Mouse (Mus musculus): ENCODE results near the gene Pgghg. TPM values are rescaled to one million over a fixed set of nuclear protein-coding genes. Genes with fewer than 3 reads are reported as not detected.

Gene Pgghg
- 32.3 and 43.2 TPM in 2 replicates for total RNA-seq (2021)
- long read RNA-seq, partial matches to known transcripts, result 21 of 27 reads
- long read RNA-seq, other reads (novel, unspliced or antisense), result 3 of 27 reads

- DNase-seq, result peak; percentile 86
These were observed at the start of gene Pgghg for GRCm38 (mm10) chr7:140941222-140942051. Gene Pgghg, plus strand, starts transcription at chr7:140941391.

GRCm38 (mm10) chr7:140894031-140894430 lies 47.2 kb upstream of the Pgghg start:
- DNase-seq, result no peak

- DNase-seq, result no peak
These were observed 46.6 kb upstream of the Pgghg start for GRCm38 (mm10) chr7:140894611-140895010.

DNA sequence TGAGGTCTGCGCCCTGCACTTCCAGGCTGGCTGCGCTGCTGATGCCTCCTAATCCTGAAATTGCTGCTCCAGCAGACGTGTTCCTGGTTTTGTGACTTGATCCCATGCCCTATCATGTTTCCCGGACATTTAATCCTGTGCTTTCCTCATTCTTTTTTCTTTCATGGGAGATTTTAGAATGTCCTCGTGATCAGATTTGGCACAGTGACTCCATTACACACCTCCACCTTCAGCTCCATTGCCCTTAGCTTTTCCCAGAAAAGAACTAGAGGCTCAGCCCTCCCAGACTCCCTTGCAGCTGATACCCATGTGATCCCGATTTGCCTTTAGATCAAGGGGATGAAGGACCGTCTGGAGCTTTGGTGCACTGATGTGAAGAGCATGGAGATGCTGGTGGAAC lies 43.3 kb upstream of the Pgghg start:
- no peak for DNase-seq

DNA sequence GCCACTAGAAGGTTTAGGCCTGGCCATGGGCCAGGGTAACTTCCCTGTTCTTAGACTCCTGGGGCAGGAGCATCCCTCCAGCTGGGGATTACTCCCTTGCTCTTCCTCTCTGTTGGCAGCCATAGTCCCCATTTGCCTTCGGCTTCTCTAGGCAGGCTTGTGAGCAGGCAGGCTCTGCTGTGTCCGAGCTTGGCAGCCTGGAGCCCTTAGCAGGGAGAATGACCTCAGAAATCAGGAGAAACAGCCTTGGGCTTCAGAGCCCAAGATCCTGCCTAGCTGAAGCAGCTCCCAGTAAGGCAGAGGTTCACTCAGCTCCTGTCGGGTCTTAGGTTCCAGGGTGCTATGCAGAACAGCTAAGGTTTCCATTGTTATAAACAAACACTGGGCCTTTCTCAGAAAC lies 42.1 kb upstream of the Pgghg start:
- no peak for DNase-seq

DNA sequence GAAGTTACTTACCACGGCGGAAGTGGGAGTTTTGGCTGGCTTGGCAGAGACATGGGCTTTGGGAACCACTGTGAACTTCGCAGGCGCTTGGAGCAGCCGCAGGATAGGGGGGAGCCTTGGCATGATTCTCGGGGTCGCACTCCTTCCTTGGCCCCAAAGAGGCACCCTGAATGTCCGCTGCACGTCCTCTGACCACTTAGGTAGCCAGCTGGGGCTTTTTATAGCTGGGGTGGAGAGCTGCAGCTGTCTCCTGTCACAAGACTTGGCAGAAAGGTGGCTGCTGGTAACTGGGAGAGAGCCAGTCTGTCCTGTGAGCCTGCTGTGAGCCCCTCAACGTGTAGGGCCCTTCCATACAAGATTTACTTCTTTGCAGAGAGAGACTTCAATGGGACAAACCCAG lies 41.0 kb upstream of the Pgghg start, which contains the start of gene Cox8b:
Gene Cox8b, minus strand, starts transcription at position 227 of the 400 bp plus-strand sequence.
- DNase-seq, result no peak

DNA sequence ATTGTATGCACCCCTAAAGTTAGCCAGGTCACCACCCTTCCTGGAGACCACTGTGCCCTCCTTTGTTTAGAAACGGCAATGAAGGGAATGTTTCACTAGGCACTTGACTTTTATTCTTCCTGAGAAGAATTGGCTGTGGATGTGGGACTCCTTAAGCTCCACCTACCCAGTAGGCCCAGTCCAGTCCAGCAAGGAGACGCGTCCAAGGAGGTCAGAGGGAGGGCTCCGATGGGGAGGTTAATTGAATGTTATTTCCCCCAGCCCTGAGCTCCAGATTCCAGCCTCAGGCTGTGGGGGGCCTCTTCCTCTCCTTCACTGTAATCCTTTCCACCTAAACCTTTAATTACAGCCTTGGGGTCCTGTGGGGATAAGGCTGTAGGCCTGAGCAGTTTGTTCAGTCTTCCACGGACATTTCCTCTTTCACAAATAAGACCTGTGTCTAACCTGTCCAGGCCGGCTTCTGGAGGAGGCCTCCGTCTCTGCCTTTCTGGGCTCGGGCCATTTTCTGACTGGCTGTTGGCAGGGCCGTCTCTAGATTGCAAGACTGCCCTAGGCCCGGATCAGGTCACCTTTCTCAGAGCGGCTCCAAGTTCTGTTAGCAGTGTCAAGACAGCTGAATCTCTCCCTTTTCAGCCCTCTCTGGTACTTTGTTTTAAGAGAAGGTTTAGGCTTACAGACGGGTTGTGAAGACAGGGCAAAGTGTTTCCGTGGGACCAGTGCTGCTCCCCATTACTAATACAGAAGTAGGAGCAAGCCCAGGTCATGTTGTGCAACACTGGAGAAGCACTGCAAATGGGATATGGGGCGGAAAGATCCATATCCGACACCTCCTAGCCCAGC lies 38.9 kb upstream of the Pgghg start:
- DNase-seq, result no peak

- peak; percentile 81 for DNase-seq
These were observed 38.0 kb upstream of the Pgghg start for GRCm38 (mm10) chr7:140903212-140903611.

- no peak for DNase-seq
These were observed 35.5 kb upstream of the Pgghg start for GRCm38 (mm10) chr7:140905642-140906081.

- peak; percentile 37 for DNase-seq
These were observed 34.1 kb upstream of the Pgghg start for GRCm38 (mm10) chr7:140907131-140907530.

DNA sequence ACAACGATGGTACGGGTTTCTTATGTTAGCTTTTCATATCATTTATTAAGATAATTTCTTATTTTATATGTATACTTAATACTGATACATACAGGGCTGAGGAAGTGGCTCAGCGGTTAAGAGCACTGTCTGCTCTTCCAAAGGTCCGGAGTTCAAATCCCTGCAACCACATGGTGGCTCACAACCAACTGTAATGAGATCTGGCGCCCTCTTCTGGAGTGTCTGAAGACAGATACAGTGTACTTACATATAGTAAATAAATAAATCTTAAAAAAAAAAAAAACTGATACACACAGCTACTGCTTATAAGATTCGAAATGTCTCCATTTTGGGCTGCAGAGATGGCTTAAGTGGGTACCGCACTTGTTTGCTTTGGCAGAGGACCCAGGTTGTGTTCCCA lies 33.5 kb upstream of the Pgghg start:
- no peak for DNase-seq

DNA sequence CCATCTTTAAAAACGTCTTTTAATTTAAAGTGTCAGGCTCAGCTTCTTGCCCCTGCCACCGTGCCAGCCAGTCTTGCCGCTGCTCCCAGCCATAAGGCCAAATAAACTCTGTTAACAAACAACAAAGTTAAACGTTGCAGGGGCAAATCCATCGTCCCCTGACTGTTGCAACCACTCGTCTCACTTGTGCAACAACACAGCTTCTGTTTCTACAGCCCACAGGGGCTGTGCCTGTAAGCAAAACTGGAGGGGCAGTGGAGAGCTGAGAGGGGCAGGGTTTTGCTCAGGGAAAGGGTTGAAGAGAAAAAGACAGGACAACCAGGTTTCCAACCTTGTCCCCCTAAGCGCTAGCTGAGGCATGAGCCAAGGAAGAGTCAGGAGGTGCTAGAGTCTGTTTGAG lies 33.0 kb upstream of the Pgghg start:
- DNase-seq, result no peak

- DNase-seq, result peak; percentile 82
These were observed 32.5 kb upstream of the Pgghg start for GRCm38 (mm10) chr7:140908634-140909107.

DNA sequence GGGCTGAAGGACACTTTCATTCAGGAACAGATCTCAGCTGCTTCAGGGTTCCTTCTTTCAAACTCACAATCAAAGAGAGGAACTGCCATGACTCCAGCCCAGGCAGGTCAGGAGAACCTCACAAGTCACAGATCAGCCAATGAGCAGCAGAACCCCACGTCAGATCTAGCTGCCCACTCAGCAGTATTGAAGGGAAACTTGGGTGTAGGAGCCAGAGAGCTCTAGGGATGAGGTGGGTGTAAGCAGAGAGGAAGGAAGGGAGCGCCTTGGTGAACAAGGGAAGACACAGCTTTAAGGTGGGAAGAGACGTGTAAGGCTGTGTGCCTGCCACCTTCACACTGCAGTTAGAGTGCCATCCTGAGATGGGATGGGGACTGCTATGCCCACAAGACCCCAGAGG lies 28.9 kb upstream of the Pgghg start:
- DNase-seq, result no peak

GRCm38 (mm10) chr7:140912846-140913482 lies 28.2 kb upstream of the Pgghg start:
- no peak for DNase-seq

- DNase-seq, result no peak
These were observed 27.0 kb upstream of the Pgghg start for GRCm38 (mm10) chr7:140914031-140914690.

GRCm38 (mm10) chr7:140919911-140920310 lies 21.3 kb upstream of the Pgghg start:
- DNase-seq, result no peak

DNA sequence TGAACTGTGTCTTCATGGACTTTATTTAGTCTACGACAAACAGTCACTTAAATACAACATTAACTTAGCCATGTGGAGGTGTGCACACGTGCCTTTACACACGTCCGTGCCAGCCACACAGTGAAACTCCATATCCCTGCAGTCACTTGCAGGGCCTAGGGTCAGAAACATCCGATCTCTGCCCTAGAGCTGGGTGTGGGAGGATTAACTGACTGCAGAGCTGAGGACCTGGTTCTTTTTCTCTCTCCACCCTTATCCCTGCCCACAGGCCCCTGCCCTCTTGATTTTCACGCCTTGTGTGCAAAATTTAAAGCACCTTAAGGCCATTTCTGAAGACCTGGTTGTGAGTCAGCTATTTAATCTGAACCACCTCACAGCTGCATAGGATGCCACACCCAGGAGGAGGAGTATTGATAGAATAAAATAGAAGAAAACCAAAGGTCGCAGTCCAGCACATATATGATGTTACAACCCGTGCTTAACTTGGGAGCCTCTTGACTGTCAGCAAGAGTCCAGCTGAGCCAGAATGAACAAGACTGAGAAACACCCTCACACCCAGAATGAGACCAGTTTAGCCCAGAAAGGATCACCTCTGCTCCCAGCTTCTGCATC lies 20.7 kb upstream of the Pgghg start, which contains the start of gene Nlrp6:
Gene Nlrp6, plus strand, starts transcription at position 485 of the 612 bp plus-strand sequence.
- no peak for DNase-seq

- no peak for DNase-seq
These were observed 19.8 kb upstream of the Pgghg start for GRCm38 (mm10) chr7:140921225-140921975.

DNA sequence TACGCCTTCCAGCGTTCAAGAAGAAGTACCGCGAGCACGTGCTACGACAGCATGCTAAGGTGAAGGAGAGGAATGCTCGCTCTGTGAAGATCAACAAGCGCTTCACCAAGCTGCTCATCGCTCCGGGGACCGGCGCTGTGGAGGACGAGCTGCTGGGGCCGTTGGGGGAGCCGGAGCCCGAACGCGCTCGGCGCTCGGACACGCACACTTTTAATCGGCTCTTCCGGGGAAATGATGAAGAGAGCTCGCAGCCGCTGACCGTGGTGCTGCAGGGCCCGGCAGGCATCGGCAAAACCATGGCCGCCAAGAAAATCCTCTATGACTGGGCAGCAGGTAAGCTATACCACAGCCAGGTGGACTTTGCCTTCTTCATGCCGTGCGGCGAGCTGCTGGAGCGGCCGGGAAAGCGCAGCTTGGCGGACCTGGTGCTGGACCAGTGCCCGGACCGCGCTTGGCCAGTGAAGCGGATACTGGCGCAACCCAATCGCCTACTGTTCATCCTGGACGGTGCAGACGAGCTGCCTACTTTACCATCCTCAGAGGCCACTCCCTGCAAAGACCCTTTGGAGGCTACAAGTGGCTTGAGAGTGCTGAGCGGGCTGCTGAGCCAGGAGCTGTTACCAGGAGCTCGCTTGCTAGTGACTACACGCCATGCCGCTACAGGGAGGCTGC lies 18.7 kb upstream of the Pgghg start:
- DNase-seq, result peak; percentile 73

Data from adrenal gland, postnatal 25 days (tissue).